Mouse (Mus musculus): Measurements from ENCODE around the gene Sik1. TPM values are rescaled to one million over a fixed set of nuclear protein-coding genes. Genes with fewer than 3 reads are reported as not detected.

Gene Sik1
- total RNA-seq, 1 experiment: 35.0 TPM

DNA sequence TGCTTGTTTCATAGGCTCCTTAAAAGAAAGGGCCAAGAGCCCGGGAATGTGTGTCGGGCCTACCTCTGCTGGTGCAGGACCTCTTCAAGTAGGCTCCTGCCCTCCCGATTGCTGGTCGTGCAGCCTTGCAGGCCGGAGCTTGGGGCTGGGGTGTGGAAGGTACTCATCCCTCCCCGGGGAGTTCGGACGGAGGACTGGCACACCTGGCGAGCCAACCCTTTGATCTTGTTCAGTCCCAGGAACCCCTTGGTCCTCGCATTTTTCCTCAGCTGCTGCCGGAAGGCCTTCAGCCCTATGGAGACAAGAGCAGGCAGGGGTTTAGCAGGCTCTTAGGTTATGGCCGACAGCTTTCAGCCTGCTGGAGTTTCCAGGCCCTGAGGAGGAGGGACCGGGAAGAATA lies 8.6 kb downstream of the Sik1 start:
- peaks cover 8 to 18% of the 10 kb centered on the region in 2 experiments; a peak in 3 of 4 replicates for H3K4me1 ChIP-seq (ENCODE audit: control insufficient read depth in 2 of 2, insufficient read depth in 2 of 2, low read length in 2 of 2, poor library complexity in 1 of 2)
- H3K4me3 ChIP-seq (ENCODE audit: insufficient read depth in 1 of 2, low read depth in 1 of 2, low read length in 2 of 2, poor library complexity in 1 of 2, severe bottlenecking in 1 of 2): no peak overlapping the region
- no peaks in the 10 kb centered on the region for H3K9me3 ChIP-seq (ENCODE audit: control insufficient read depth, insufficient read depth, low read depth, low read length)
- in situ Hi-C loops (cut with MboI; ENCODE audit: low sequenced_read_pairs in 2 of 2, unreplicated experiment in 2 of 2): no loop called here
- H3K27ac ChIP-seq (ENCODE audit: insufficient read depth, low read depth, low read length, poor library complexity, severe bottlenecking): no peak overlapping the region
- peaks cover 68% of the 10 kb centered on the region for H3K36me3 ChIP-seq (ENCODE audit: control insufficient read depth, insufficient read depth, low read length, poor library complexity, severe bottlenecking)
- no peak for DNase-seq (ENCODE audit: low read depth, low spot score)
- TF ChIP-seq ZNF384 (IDR thresholded peaks at IDR 0.05; ENCODE audit: low read depth, low read length) (no peak), HCFC1 (IDR thresholded peaks at IDR 0.05; ENCODE audit: borderline replicate concordance, insufficient read depth, low read length) (no peak), MAFK (IDR thresholded peaks at IDR 0.05; ENCODE audit: insufficient read depth, low read depth, low read length) (no peak), ZC3H11A (IDR thresholded peaks at IDR 0.05; ENCODE audit: borderline replicate concordance, low read depth, low read length) (no peak), CHD2 (IDR thresholded peaks at IDR 0.05; ENCODE audit: low read depth, low read length) (no peak)
- H3K9ac ChIP-seq (ENCODE audit: insufficient read depth, low read depth, low read length, poor library complexity, severe bottlenecking): no peak overlapping the region

DNA sequence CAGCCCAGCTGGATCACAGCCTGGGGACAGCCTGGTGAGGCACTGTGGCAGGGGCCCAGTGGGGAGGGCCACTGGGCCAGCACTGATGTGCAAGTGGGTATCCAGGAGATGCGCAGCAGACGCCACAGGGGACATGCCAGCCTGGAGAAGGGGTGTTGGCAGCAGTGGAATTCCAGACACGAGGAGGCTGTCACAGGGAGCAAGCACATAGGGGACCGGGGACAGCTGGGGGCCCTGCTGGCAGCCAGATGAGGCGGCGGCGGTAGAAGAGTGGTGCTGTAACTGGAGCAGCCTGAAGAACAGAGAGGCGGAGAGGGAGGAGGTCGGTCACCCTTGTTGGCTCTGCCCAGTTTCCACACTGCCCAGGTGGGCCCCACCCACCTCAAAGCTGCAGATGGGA lies 9.3 kb downstream of the Sik1 start:
- in situ Hi-C loops (cut with MboI; ENCODE audit: low sequenced_read_pairs in 2 of 2, unreplicated experiment in 2 of 2): no loop called here
- Histone ChIP-seq H3K4me1 (ENCODE audit: control insufficient read depth in 2 of 2, insufficient read depth in 2 of 2, low read length in 2 of 2, poor library complexity in 1 of 2) (peaks cover 2 to 24% of the 10 kb centered on the region in 2 experiments; a peak in 3 of 4 replicates), H3K27ac (ENCODE audit: insufficient read depth, low read depth, low read length, poor library complexity, severe bottlenecking) (no peak overlapping the region), H3K4me3 (ENCODE audit: insufficient read depth in 1 of 2, low read depth in 1 of 2, low read length in 2 of 2, poor library complexity in 1 of 2, severe bottlenecking in 1 of 2) (no peak overlapping the region), H3K9me3 (ENCODE audit: control insufficient read depth, insufficient read depth, low read depth, low read length) (no peaks in the 10 kb centered on the region), H3K9ac (ENCODE audit: insufficient read depth, low read depth, low read length, poor library complexity, severe bottlenecking) (no peak overlapping the region), H3K36me3 (ENCODE audit: control insufficient read depth, insufficient read depth, low read length, poor library complexity, severe bottlenecking) (peaks cover 68% of the 10 kb centered on the region)
- no peak for TF ChIP-seq ZC3H11A (IDR thresholded peaks at IDR 0.05; ENCODE audit: borderline replicate concordance, low read depth, low read length)
- TF ChIP-seq HCFC1 (IDR thresholded peaks at IDR 0.05; ENCODE audit: borderline replicate concordance, insufficient read depth, low read length): no peak
- TF ChIP-seq CHD2 (IDR thresholded peaks at IDR 0.05; ENCODE audit: low read depth, low read length): no peak
- TF ChIP-seq ZNF384 (IDR thresholded peaks at IDR 0.05; ENCODE audit: low read depth, low read length): no peak
- TF ChIP-seq MAFK (IDR thresholded peaks at IDR 0.05; ENCODE audit: insufficient read depth, low read depth, low read length): no peak
- DNase-seq (ENCODE audit: low read depth, low spot score): no peak

DNA sequence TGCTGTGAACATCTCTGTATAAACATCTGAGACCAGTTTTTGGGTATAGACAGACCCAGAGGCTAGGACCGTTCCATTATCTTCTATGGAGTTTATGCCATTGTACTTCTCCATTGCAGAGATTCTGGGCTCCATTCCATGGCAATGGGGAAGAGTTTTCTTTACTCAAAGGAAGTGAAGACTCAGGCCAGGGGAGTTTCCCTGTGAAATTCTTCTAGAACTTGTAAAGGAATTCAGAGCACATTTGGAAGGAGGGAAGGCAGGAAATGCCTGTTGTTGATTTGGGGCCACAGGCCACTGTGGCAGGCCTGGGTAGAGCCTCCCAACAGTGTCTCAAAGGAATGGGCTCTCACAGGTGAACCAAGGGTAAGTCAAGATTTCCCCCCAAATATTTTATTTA lies 11.7 kb downstream of the Sik1 start:
- TF ChIP-seq MAFK (IDR thresholded peaks at IDR 0.05; ENCODE audit: insufficient read depth, low read depth, low read length): no peak
- TF ChIP-seq ZC3H11A (IDR thresholded peaks at IDR 0.05; ENCODE audit: borderline replicate concordance, low read depth, low read length): no peak
- TF ChIP-seq CHD2 (IDR thresholded peaks at IDR 0.05; ENCODE audit: low read depth, low read length): no peak
- no peak for TF ChIP-seq HCFC1 (IDR thresholded peaks at IDR 0.05; ENCODE audit: borderline replicate concordance, insufficient read depth, low read length)
- no peak for TF ChIP-seq ZNF384 (IDR thresholded peaks at IDR 0.05; ENCODE audit: low read depth, low read length)
- DNase-seq (ENCODE audit: low read depth, low spot score): no peak
- H3K9ac ChIP-seq (ENCODE audit: insufficient read depth, low read depth, low read length, poor library complexity, severe bottlenecking): no peak overlapping the region
- H3K9me3 ChIP-seq (ENCODE audit: control insufficient read depth, insufficient read depth, low read depth, low read length): no peaks in the 10 kb centered on the region
- H3K4me3 ChIP-seq (ENCODE audit: insufficient read depth in 1 of 2, low read depth in 1 of 2, low read length in 2 of 2, poor library complexity in 1 of 2, severe bottlenecking in 1 of 2): no peak overlapping the region
- in situ Hi-C loops (cut with MboI; ENCODE audit: low sequenced_read_pairs in 2 of 2, unreplicated experiment in 2 of 2): no loop called here
- peaks cover 4 to 24% of the 10 kb centered on the region in 2 experiments; a peak in 3 of 4 replicates for H3K4me1 ChIP-seq (ENCODE audit: control insufficient read depth in 2 of 2, insufficient read depth in 2 of 2, low read length in 2 of 2, poor library complexity in 1 of 2)
- no peak overlapping the region for H3K27ac ChIP-seq (ENCODE audit: insufficient read depth, low read depth, low read length, poor library complexity, severe bottlenecking)
- peaks cover 44% of the 10 kb centered on the region for H3K36me3 ChIP-seq (ENCODE audit: control insufficient read depth, insufficient read depth, low read length, poor library complexity, severe bottlenecking)

DNA sequence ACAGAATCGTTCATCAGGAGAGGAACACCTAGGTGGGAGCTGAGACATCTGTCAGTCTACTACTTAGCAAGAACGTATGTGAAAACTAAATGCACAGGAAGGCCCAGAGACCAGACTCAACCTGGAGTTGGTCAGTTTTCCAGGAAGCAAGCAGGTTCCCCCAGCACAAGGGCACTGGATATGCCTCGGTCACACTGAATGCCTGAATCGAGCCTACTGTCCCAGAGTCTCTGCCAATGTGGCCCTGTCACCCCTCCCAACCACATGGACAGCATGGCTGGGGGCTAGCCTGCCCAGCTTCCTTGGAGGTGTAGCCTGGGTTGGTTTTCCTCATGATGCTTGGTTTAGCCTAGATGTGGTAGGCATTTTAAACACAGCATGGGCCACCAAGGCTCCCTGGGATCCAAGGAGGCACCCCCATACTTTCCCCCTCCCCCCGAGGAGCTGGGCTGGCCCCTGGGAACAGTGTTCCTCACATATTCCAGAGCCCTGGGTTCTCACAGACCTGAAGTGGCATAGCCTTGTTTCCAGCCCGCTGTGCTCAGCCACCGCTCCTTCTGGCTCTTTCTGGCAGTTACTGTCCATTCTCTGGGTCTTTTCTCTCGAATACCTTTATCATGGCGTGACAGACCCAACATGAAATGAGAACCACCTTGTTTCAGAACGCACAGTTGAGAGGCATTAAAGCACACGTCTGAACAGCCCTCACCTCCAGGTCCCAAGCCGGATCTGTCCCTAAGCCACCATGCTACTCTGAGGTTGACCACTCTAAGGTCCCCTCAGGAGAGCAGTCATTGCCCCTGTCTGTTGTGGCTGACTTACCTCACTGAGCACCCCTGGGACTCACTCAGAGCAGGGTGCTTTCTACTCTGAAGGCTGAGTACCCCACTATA lies 12.4 kb downstream of the Sik1 start:
- TF ChIP-seq CHD2 (IDR thresholded peaks at IDR 0.05; ENCODE audit: low read depth, low read length): no peak
- TF ChIP-seq ZC3H11A (IDR thresholded peaks at IDR 0.05; ENCODE audit: borderline replicate concordance, low read depth, low read length): no peak
- no peak for TF ChIP-seq HCFC1 (IDR thresholded peaks at IDR 0.05; ENCODE audit: borderline replicate concordance, insufficient read depth, low read length)
- TF ChIP-seq ZNF384 (IDR thresholded peaks at IDR 0.05; ENCODE audit: low read depth, low read length): no peak
- no peak for TF ChIP-seq MAFK (IDR thresholded peaks at IDR 0.05; ENCODE audit: insufficient read depth, low read depth, low read length)
- H3K9me3 ChIP-seq (ENCODE audit: control insufficient read depth, insufficient read depth, low read depth, low read length): no peaks in the 10 kb centered on the region
- no peak overlapping the region for H3K27ac ChIP-seq (ENCODE audit: insufficient read depth, low read depth, low read length, poor library complexity, severe bottlenecking)
- H3K4me1 ChIP-seq (ENCODE audit: control insufficient read depth in 2 of 2, insufficient read depth in 2 of 2, low read length in 2 of 2, poor library complexity in 1 of 2): peaks cover 4 to 24% of the 10 kb centered on the region in 2 experiments; a peak in 3 of 4 replicates
- H3K9ac ChIP-seq (ENCODE audit: insufficient read depth, low read depth, low read length, poor library complexity, severe bottlenecking): no peak overlapping the region
- in situ Hi-C loops (cut with MboI; ENCODE audit: low sequenced_read_pairs in 2 of 2, unreplicated experiment in 2 of 2): no loop called here
- H3K4me3 ChIP-seq (ENCODE audit: insufficient read depth in 1 of 2, low read depth in 1 of 2, low read length in 2 of 2, poor library complexity in 1 of 2, severe bottlenecking in 1 of 2): no peak overlapping the region
- no peak for DNase-seq (ENCODE audit: low read depth, low spot score)
- peaks cover 37% of the 10 kb centered on the region for H3K36me3 ChIP-seq (ENCODE audit: control insufficient read depth, insufficient read depth, low read length, poor library complexity, severe bottlenecking)

All from ES-E14 (cell line).